Mouse (Mus musculus) lung, postnatal 0 days (tissue): ENCODE measurements around the gene Cish.

Experiments used
- CTCF ChIP-seq: IDR thresholded peaks from 2 replicates; pipeline ENCODE4 v1.5.1; 2016; ENCODE audit warnings: antibody characterized with exemption, mild to moderate bottlenecking
- EP300 ChIP-seq: IDR thresholded peaks from 2 replicates; pipeline ENCODE4 v1.6.1; 2016; ENCODE audit warnings: antibody characterized with exemption, mild to moderate bottlenecking, control low read depth

DNA sequence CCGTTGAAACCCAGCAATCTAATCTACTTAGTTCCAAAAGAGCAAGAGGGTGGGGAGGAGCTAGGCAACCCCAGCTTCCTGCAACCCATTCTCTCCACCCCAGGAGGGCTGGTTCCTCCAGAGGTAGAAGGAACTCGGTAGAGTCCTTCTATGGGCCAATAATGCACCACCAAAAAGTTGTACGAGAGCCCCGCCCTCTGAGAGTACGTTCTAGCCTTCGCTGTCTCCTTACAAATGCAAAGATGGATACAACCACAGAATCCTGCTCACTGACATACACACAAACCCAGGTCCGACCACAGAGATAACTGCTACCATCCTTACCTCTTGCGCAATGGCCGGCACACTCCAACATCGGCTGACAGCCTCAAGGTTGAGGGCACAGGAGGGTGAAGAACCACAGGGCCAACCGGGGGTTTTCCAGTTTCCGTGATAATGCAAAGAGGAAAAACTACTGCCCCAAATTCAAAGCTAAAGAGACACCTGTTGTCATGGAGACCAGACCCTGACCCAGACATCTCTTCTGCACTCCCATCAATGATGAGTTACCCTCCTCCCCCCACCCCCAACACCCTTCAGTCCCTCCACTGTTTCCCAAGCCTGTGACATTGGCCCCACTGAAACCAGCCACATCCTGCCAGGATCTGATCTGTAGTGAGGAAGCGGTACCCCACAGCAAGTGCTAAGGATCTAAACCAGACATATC is 15.4 kb upstream of the Cish start:
- TF ChIP-seq CTCF (no peak), EP300 (no peak)
